In genomic region chr17:23543325-23543724, GRCm38 (mm10) we compare ENCODE assay signal across 14 mouse cellular contexts. TPM values are rescaled to one million over a fixed set of nuclear protein-coding genes. Genes with fewer than 3 reads are reported as not detected.
A peak's percentile ranks its signal among the peaks of the same experiment; 100 is the strongest.
DNase-seq lines count a peak whose midpoint lies in the region; ATAC-seq and TF ChIP-seq lines count a peak whose summit lies in the region.
"Had no signal": no experiment of that assay in that cellular context is flagged by ENCODE, and none has a peak within 500 bp of the region (broad histone marks: within the 10 kb centered on the region; RNA-seq: fewer than 3 reads in every experiment).

No protein-coding gene starts in this region.

- H3K9ac ChIP-seq in kidney, embryonic 15.5 days = no peak overlapping the region
- H3K9ac ChIP-seq in ES-E14 (ENCODE audit: insufficient read depth, low read depth, low read length, poor library complexity, severe bottlenecking) = no peak overlapping the region
- H3K9ac ChIP-seq: forebrain, postnatal 0 days; neural tube, embryonic 12.5 days had no signal

- H3K27me3 ChIP-seq in kidney, embryonic 15.5 days = peaks cover 26% of the 10 kb centered on the region
- H3K27me3 ChIP-seq in embryonic facial prominence, embryonic 10.5 days (replicated peaks; ENCODE audit: low read depth, poor library complexity, severe bottlenecking) = peaks cover 36% of the 10 kb centered on the region

- in situ Hi-C loops in ES-E14 (cut with MboI; ENCODE audit: low sequenced_read_pairs in 2 of 2, unreplicated experiment in 2 of 2) = no loop called here

- peak overlapping the region; percentile 20; the same call in 1 of the 2 replicates for H3K27ac ChIP-seq in kidney, embryonic 15.5 days
- peak overlapping the region; percentile 30; the same call in 1 of the 2 replicates for H3K27ac ChIP-seq in ES-E14 (ENCODE audit: insufficient read depth, low read depth, low read length, poor library complexity, severe bottlenecking)
- no peak overlapping the region for H3K27ac ChIP-seq in embryonic facial prominence, embryonic 10.5 days (replicated peaks)
- H3K27ac ChIP-seq: neural tube, embryonic 12.5 days had no signal

- peak overlapping the region; percentile 5; the same call in 1 of the 2 replicates for H3K4me3 ChIP-seq in kidney, embryonic 15.5 days (replicated peaks)
- H3K4me3 ChIP-seq in ES-E14 (ENCODE audit: insufficient read depth in 1 of 2, low read depth in 1 of 2, low read length in 2 of 2, poor library complexity in 1 of 2, severe bottlenecking in 1 of 2) = no peak overlapping the region
- H3K4me3 ChIP-seq in embryonic facial prominence, embryonic 10.5 days = peak overlapping the region; percentile 24; the same call in 1 of the 2 replicates
- H3K4me3 ChIP-seq: neural tube, embryonic 12.5 days had no signal

- WGBS in kidney, embryonic 15.5 days = 17% methylated on average over 5 of the region's 5 CpGs
- 29% methylated on average over 5 of the region's 5 CpGs for WGBS in embryonic facial prominence, embryonic 10.5 days

- ATAC-seq in kidney, embryonic 15.5 days (replicated peaks; ENCODE audit: low FRiP score) = no peak
- ATAC-seq: forebrain, postnatal 0 days had no signal

- peaks cover 30% of the 10 kb centered on the region for H3K4me1 ChIP-seq in kidney, embryonic 15.5 days
- H3K4me1 ChIP-seq in ES-E14 (ENCODE audit: control insufficient read depth in 2 of 2, insufficient read depth in 2 of 2, low read length in 2 of 2, poor library complexity in 1 of 2) = peaks cover 4 to 13% of the 10 kb centered on the region in 2 experiments
- H3K4me1 ChIP-seq in embryonic facial prominence, embryonic 10.5 days = peaks cover 35% of the 10 kb centered on the region

- H3K4me2 ChIP-seq in kidney, embryonic 15.5 days = peak overlapping the region; percentile 29
- H3K4me2 ChIP-seq: neural tube, embryonic 12.5 days had no signal

- H3K36me3 ChIP-seq in kidney, embryonic 15.5 days = no peaks in the 10 kb centered on the region
- H3K36me3 ChIP-seq in ES-E14 (ENCODE audit: control insufficient read depth, insufficient read depth, low read length, poor library complexity, severe bottlenecking) = no peaks in the 10 kb centered on the region
- no peaks in the 10 kb centered on the region for H3K36me3 ChIP-seq in embryonic facial prominence, embryonic 10.5 days (replicated peaks)
- H3K36me3 ChIP-seq: neural tube, embryonic 12.5 days had no signal

- DNase-seq in kidney, adult 9 months = no peak
- DNase-seq in ES-E14 (ENCODE audit: low read depth, low spot score) = no peak
- peak; percentile 41 for DNase-seq in embryonic facial prominence, embryonic 10.5 days (ENCODE audit: low spot score)
- peak; percentile 70 for DNase-seq in lung, postnatal 36 days
- no peak for DNase-seq in layer of hippocampus, postnatal 25 days (ENCODE audit: extremely low spot score in 1 of 2, low spot score in 1 of 2)
- no peak for DNase-seq in left cerebral cortex, adult 9 months (ENCODE audit: low spot score in 2 of 2)
- DNase-seq: forebrain, postnatal 0 days; thymus, postnatal 25 days had no signal

- H3K9me3 ChIP-seq in kidney, embryonic 15.5 days (replicated peaks) = no peaks in the 10 kb centered on the region
- no peaks in the 10 kb centered on the region for H3K9me3 ChIP-seq in ES-E14 (ENCODE audit: control insufficient read depth, insufficient read depth, low read depth, low read length)
- no peaks in the 10 kb centered on the region for H3K9me3 ChIP-seq in embryonic facial prominence, embryonic 10.5 days
- H3K9me3 ChIP-seq: neural tube, embryonic 12.5 days had no signal

TF ChIP-seq in ES-E14, 5 proteins besides CTCF, POLR2A, EP300 and RAD21:
- TF ChIP-seq MAFK (IDR thresholded peaks at IDR 0.05; ENCODE audit: insufficient read depth, low read depth, low read length) = no peak

RNA-seq across cellular contexts. Expression of gene Zfp213, which starts 20.7 kb away (rescaled TPM):
- 20.9 and 22.8 TPM in 2 replicates for polyA plus RNA-seq in kidney, embryonic 15.5 days (2015; fragmentation: Nextera tagmentation; extraction: Ambion mirVana)
- 8.4 and 8.8 TPM in 2 replicates for total RNA-seq in ES-E14 (2012; rRNA removed)
- 27.2 and 31.0 TPM in 2 replicates for polyA plus RNA-seq in embryonic facial prominence, embryonic 10.5 days (2016; fragmentation: Nextera tagmentation; extraction: Ambion mirVana)
- 1 to 10 TPM; 5.5 to 7.6 TPM for total RNA-seq in layer of hippocampus, postnatal 25 days (2021)

RNA-seq across cellular contexts. Expression of gene Zfp13, which starts 56.0 kb away (rescaled TPM):
- 16.3 and 16.5 TPM in 2 replicates for polyA plus RNA-seq in kidney, embryonic 15.5 days (2015; fragmentation: Nextera tagmentation; extraction: Ambion mirVana)
- 19.9 and 26.9 TPM in 2 replicates for total RNA-seq in ES-E14 (2012; rRNA removed)
- polyA plus RNA-seq in embryonic facial prominence, embryonic 10.5 days (2016; fragmentation: Nextera tagmentation; extraction: Ambion mirVana) = 22.4 and 24.4 TPM in 2 replicates
- total RNA-seq in layer of hippocampus, postnatal 25 days (2021) = 10 to 100 TPM; 30.2 to 35.1 TPM

RNA-seq across cellular contexts. Expression of gene Zscan10, which starts 57.3 kb away (rescaled TPM):
- not detected in 2 replicates for polyA plus RNA-seq in kidney, embryonic 15.5 days (2015; fragmentation: Nextera tagmentation; extraction: Ambion mirVana)
- 62.5 and 93.1 TPM in 2 replicates for total RNA-seq in ES-E14 (2012; rRNA removed)
- 0.71 and 1.0 TPM in 2 replicates for polyA plus RNA-seq in embryonic facial prominence, embryonic 10.5 days (2016; fragmentation: Nextera tagmentation; extraction: Ambion mirVana)
- not detected for total RNA-seq in layer of hippocampus, postnatal 25 days (2021)
- total RNA-seq: adrenal gland, postnatal 4 days; forebrain, postnatal 0 days; layer of hippocampus, postnatal 10 days had no signal
- polyA plus RNA-seq: heart, embryonic 16.5 days; liver, embryonic 16.5 days had no signal

Comparison
In these comparisons a context has a peak if more than half of its experiments do, and no peak if none do; other contexts are left out.
1. H3K4me3 ChIP-seq: peak in kidney, embryonic 15.5 days (single experiment) and embryonic facial prominence, embryonic 10.5 days (single experiment); none in ES-E14 (0 of 2).
2. DNase-seq: peak in embryonic facial prominence, embryonic 10.5 days (single experiment) and lung, postnatal 36 days (single experiment); none in kidney, adult 9 months (single experiment), ES-E14 (single experiment), layer of hippocampus, postnatal 25 days (0 of 2) and left cerebral cortex, adult 9 months (0 of 2).
3. RNA of gene Zscan10, which starts 57.3 kb away (total RNA-seq): 62.5 to 93.1 TPM in ES-E14; not detected in layer of hippocampus, postnatal 25 days; every median in the first group is over 10 times any median in the second.